Mouse (Mus musculus) embryonic stem cell, embryonic (primary cell): ENCODE measurements at regions not wholly inside any gene's neighbourhood (a gene's known extent, or its start where the extent isn't known, plus 50 kb on each side); places are given as distances from the start of the nearest gene placed in this dataset.

Experiments
- CTCF ChIA-PET, 4 experiments: fragments of 300-600 bp in 2 of 4; fragments of 350-600 bp in 2 of 4; sonication (Branson Sonifier 250); formaldehyde crosslinking; loops; one replicate each; lab custom pipeline; 2022; ENCODE audit warnings: inconsistent platforms in 2 of 4; lab: Charles Lee
- POLR2A ChIA-PET, 4 experiments: fragments of 300-600 bp in 2 of 4; fragments of 350-600 bp in 2 of 4; sonication (Branson Sonifier 250); formaldehyde crosslinking; loops; one replicate each; lab custom pipeline; 2022; ENCODE audit warnings: antibody characterized with exemption in 4 of 4, inconsistent platforms in 1 of 4; lab: Charles Lee

DNA sequence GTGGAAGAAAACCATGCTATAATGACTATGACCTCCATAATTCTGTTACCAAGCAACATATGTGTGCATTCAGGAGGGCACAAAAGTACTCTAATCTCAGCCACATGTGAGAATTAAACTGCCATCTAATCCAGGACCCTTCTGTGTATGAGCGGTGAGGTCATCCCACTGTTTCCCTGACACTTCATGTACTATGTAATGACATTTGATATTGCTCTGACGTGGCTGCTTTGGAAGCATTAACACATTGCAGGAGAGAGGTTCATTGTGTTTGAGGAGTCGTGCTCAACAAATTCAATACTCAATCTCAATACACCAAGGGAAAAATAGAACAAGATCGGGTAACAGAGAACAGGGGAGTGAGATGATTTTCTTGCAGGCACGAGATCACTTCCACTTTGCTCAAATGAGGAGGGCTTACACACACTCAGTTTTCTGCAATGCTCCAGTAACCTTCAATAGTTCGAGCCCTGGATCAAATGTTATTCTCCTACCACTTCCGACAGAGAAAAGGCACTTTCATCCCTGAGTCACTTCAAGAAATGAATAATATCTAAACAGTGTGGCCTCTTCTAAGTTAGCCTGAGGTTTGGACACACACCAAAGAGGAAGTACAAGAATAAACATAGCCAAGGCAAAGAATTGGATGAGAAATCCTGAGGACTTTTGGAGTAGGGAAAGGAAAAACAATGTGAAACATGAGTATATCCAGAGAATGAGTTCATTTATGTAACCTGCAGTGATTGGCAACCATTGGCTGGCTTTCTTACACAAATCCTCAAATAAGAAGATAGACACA is 510.7 kb upstream of the Slit2 start:
- ChIA-PET POLR2A (no interaction called here), CTCF (no interaction called here)

DNA sequence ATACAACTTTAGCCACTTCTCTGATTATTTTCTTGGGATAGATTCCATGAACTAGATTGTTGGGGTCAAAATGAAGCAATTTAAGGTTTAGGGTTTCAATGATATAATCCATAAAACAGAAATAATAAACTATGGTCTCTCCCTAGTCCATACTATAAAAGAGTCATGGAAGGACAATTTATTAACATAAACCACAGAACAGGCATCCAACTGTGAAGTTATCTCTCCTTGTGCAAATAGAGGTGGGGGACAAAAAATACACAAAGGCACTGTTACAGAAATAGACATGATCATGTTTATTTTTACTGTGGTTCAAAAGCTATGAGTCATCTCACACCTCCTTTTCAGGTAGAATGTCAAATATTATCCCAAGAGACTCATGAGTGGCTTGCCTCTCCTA is 503.0 kb upstream of the Slit2 start:
- ChIA-PET CTCF (no interaction called here), POLR2A (no interaction called here)

DNA sequence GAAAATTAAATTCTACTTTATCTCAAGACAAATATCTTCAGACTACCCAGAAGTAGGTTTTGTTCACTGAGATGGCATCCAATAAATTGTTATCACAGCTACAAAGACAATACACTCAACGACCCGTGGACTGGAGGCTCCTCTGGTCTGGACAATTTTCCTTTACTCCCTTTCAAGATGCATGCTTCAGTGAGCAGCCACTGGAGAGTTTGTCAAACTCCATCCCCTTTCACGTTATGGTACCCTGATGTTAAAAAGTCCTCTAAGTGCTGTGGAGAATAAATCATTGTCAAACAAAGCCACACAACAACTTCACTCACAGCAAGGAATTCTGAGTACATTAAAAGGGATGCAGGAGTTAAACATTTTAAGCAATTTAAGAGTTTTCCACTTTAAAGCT is 486.7 kb upstream of the Slit2 start:
- ChIA-PET CTCF (no interaction called here), POLR2A (no interaction called here)

- ChIA-PET POLR2A (interaction anchor here in 1 of 4 experiments (0.5 kb wide), 1 partner anchor 671 kb away, joined by 3 read pairs; no protein-coding TSS in a partner anchor), CTCF (no interaction called here)
Observed at GRCm38 (mm10) chr5:47502764-47503416, 480.0 kb upstream of the Slit2 start.

- ChIA-PET POLR2A (no interaction called here), CTCF (no interaction called here)
Observed at GRCm38 (mm10) chr5:47508689-47509301, 474.1 kb upstream of the Slit2 start.

- POLR2A ChIA-PET = no interaction called here
- CTCF ChIA-PET = no interaction called here
Observed at GRCm38 (mm10) chr5:47522161-47522942, 460.6 kb upstream of the Slit2 start.

DNA sequence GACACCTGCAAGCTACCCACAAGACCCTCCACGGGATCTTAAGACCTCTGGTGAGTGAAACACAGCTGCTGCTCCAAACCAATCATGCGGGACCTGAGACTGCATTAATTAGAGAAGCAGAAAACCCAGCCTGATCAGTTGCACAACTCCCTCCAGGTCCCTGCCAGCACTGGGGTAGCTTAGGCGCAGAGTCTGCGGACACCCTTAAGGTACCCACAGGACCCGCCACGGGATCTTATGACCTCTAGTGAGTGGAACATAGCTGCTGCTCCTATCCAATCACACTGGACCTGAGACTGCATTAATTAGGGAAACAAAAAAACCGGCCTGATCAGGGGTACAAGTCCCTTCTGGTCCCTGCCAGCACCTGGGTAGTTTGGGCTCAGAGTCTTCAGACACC is 454.3 kb upstream of the Slit2 start:
- CTCF ChIA-PET = no interaction called here
- POLR2A ChIA-PET = no interaction called here

DNA sequence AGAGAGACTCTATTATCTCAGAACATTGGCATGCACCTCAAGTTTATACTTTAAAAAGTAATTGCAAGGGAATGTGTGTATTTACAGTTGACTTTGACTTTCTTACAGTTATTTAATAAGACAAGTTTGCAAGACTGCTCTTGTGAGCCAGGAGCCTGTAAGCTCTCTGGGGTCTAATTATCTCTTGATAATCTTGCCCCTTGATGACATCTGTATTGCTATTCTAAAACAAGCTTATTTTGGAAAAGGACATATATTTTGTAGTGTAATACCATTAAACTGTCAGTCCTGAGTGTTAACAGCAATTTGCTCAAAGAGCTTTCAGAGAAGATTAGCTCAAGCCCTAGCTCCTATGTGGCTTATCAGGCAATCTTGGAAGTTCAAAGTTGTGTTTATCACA is 445.4 kb upstream of the Slit2 start:
- CTCF ChIA-PET = no interaction called here
- POLR2A ChIA-PET = no interaction called here

DNA sequence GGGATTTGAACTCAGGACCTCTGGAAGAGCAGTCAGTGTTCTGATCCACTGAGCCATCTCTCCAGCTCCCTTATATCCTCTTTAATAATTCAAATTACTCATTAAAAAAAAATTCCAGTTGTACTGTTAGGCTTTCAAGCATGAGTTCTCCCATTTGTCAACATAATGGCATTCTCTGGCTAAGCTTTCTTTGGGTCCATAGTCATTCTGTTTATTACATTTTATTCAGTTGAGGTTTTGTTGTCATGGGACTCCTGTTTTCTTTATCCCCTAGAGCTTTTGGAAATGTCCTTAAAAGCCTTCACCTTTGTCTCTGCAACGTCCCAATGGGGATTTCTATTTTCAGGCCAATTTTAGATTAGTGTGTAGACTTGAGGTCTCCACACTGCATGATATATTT is 440.7 kb upstream of the Slit2 start:
- CTCF ChIA-PET = no interaction called here
- POLR2A ChIA-PET = no interaction called here

- POLR2A ChIA-PET = no interaction called here
- CTCF ChIA-PET = no interaction called here
Observed at GRCm38 (mm10) chr5:47556717-47557116, 426.2 kb upstream of the Slit2 start.

GRCm38 (mm10) chr5:47557152-47557800 is 425.7 kb upstream of the Slit2 start:
- ChIA-PET CTCF (no interaction called here), POLR2A (no interaction called here)
